Mouse (Mus musculus) gastrocnemius, postnatal 36 days (tissue): ENCODE measurements around the gene Zfand4. TPM values are rescaled to one million over a fixed set of nuclear protein-coding genes. Genes with fewer than 3 reads are reported as not detected.
"Not testable (repeated sequence)": the region's sequence is repeated elsewhere in the genome, so short reads cannot be mapped to it uniquely, and the experiment has no call there.

ENCODE experiments used
- DNase-seq, 2 experiments: peaks; one replicate each; pipeline ENCODE4 v3.0.0; 2022
- intact Hi-C: fragments of 180-260 bp; cut with DNase I; formaldehyde crosslinking; loops from one replicate; pipeline ENCODE4 v1.15.1; 2025
- long read RNA-seq, 2 experiments: library from polyadenylated mRNA; stranded (forward); transcript quantifications; one replicate each; pipeline ENCODE4 v2.0.0; 2021
- total RNA-seq, 2 experiments: library from RNA; stranded (reverse); gene quantifications; 2 replicates each; pipeline ENCODE4 v1.2.3; 2021

Gene Zfand4
- total RNA-seq: under 1 TPM; 0.51 to 0.86 TPM
- long read RNA-seq, experiment 1: 0 reads
- long read RNA-seq, experiment 2: 0 reads

GRCm38 (mm10) chr6:116264018-116264651, at the start of gene Zfand4:
Gene Zfand4, plus strand, starts transcription at chr6:116264222.
- intact Hi-C loops: no loop called here
- DNase-seq: peak; percentile 82 to 86

DNA sequence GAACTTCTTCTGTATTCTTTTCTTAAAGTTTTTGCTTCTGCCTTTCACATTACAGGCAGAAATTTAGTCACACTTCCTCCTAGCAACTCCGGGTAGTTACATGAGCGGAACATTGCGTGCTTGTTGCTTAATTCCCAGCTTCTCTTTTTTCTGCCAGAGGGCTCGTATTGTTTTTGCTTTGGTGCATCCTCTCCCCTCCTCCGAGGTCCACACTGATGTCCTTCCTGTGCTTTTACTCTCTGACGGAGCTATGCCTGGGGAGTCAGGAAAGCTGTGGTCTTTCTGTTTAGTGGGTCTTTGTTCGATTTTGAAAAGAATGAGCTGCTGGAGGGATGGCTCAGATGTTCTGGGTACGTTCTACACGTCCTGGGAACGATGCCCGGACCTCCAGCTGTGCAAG, 36.3 kb upstream of the Zfand4 start:
- intact Hi-C loops: no loop called here
- no peak for DNase-seq

- intact Hi-C loops: no loop called here
- DNase-seq: peak; percentile 42 to 53
Observed at GRCm38 (mm10) chr6:116228785-116229525, 35.1 kb upstream of the Zfand4 start.

- DNase-seq, intact Hi-C loops: not testable (repeated sequence)
Observed at GRCm38 (mm10) chr6:116234821-116235220, 29.2 kb upstream of the Zfand4 start.

DNA sequence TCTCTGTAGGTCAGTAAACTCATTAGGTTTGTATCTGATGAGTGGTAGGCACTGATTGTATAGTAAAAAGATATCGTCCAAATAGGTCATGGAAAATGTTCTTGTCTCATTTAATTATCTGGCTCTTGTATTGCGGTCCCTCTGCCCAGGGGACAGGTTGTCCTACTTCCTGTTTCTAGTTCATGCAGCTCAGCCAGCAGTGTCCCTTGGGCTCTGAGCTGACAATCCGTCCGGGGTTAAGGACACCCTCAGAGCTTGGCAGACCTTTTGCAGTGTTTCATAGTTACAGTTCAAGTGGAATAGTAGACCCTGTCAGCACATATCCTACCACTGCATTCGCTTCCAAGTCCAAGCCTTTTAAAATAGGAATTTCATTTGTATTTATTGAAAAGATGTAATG, 28.7 kb upstream of the Zfand4 start:
- DNase-seq: no peak
- intact Hi-C loops: no loop called here

DNA sequence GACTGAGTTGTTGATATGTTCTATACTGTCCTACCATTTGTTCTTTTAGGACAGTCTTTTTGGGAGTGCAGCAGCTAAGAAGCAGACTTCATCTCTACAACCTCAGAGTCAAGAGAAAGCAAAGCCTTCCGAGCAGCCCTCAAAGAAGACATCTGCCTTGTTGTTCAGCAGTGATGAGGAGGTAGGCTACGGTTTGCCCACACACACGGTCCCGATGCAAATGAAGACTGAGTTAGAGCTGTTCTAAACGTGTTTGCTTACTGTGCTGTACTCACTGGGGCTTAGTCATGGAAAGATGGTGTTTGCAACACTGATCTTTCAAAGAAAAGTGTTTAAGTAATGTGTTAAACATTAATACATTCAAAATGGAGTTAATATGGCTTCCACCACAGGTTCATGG, 25.9 kb upstream of the Zfand4 start:
- no peak for DNase-seq

DNA sequence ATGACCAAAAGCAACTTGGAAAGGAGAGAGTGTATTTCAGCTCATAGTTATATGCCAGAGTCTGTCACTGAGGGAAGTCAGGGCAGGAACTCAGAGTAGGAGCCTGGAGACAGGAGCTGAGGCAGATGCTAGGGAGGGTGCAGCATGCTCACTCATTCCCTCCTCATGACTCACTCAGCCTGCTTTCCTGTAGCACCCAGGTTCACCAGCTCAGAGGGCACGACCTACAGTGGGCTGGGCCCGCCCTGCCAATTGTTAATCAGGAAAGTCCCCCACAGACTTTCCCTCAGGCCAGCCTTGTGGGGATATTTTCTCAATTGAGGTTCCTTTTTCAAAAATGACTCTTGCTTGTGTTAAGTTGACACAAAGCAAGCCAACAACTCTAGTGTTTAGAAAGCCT, 23.7 kb upstream of the Zfand4 start:
- intact Hi-C loops: no loop called here
- DNase-seq: no peak

More for the DNA sequence above, 25.9 kb upstream of the Zfand4 start:
- intact Hi-C loops: no loop called here

- intact Hi-C loops: no loop called here
- DNase-seq: no peak
Observed at GRCm38 (mm10) chr6:116259649-116260048, 4.4 kb upstream of the Zfand4 start.

- intact Hi-C loops: no loop called here
- DNase-seq: no peak
Observed at GRCm38 (mm10) chr6:116260481-116260880, 3.5 kb upstream of the Zfand4 start.

- no peak for DNase-seq
- intact Hi-C loops: no loop called here
Observed at GRCm38 (mm10) chr6:116262824-116263223, 1.2 kb upstream of the Zfand4 start.

DNA sequence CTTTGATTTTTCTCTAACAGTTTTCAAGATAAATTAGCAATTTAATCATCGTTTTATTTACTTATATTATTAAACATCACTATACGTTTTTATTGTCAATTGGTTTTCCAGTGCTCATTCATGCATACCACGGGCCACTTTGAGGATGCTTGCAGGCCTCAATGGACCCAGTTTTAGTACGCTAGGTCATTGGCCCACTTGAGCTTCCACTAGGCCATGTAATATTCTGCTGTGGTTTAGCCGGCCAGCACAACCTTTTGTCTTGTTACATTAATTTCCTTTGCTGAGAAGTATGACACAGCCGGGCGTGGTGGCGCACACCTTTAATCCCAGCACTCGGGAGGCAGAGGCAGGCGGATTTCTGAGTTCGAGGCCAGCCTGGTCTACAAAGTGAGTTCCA, 814 bp downstream of the Zfand4 start:
- no peak for DNase-seq
- intact Hi-C loops: no loop called here

GRCm38 (mm10) chr6:116265603-116266002, 1.6 kb downstream of the Zfand4 start:
- intact Hi-C loops: no loop called here

DNA sequence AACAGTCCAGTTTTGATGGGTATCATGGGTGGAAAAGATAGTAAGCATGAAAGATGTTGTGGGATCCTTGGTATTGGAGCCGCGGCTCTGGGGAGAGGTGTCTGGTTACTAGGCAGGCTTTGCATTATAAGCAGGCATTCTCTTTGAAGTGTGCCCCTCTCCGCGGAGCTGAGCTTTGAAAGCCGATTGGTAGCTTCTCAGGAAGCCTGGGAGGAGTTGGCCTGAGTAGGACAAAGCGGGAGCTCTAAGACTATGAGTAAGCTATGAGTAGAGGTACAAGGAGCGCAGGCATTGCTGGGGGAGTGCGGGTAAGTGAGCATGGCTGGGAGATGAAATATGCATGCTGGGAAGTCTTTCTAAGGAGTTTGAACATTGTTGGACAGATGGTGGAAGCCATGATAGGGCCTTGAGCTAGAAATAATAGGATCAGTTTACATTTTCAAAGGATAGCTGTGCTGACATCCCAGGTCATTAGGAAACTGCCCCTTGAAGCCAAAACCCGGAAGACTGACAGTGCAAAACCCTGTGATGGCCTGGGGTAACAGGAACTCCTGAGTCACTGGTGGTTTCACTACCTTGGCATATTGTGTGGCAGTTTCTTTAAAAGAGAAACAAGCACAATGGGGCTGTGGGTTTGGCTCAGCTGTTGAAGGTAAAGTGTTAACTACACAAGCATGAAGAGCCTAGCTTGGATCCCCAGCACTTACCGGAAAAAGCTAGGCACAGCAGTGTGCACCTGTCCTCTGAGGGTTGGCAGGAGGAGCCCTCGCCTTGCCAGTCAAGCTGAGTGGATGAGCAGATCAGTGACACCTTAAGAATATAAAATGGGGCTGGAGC, 2.5 kb downstream of the Zfand4 start:
- intact Hi-C loops: no loop called here
- no peak for DNase-seq

More at GRCm38 (mm10) chr6:116265603-116266002, 1.6 kb downstream of the Zfand4 start:
- no peak for DNase-seq

- intact Hi-C loops: no loop called here
- DNase-seq: no peak
Observed at GRCm38 (mm10) chr6:116267110-116267423, 3.0 kb downstream of the Zfand4 start.

DNA sequence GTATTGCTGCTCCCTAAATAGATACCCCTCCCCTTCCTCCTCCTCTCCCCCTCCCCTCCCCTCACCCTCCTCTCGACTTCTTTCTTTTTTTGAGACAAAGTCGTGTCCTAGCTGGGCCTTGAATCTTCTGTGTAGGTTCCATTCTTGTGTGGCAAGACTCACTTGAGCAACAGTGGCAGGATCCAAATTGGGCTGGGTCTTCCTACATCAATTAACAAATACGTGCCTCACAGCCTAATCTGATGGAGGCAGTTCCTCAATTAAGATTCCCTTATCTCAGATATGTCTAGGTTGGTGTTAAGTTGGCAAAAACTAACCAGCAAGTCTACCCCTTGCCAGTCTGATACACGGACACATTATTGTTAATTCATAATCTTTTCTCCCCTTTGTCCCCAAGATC, 11.7 kb downstream of the Zfand4 start:
- intact Hi-C loops: no loop called here

GRCm38 (mm10) chr6:116278679-116279317, 14.8 kb downstream of the Zfand4 start:
- intact Hi-C loops: no loop called here
- DNase-seq: no peak

More for the DNA sequence above, 11.7 kb downstream of the Zfand4 start:
- no peak for DNase-seq

- no peak for DNase-seq
- intact Hi-C loops: loop anchor here (5.0 kb wide), 1 partner anchor 141 kb away; no protein-coding TSS in a partner anchor
Observed at GRCm38 (mm10) chr6:116281014-116281413, 17.0 kb downstream of the Zfand4 start.

DNA sequence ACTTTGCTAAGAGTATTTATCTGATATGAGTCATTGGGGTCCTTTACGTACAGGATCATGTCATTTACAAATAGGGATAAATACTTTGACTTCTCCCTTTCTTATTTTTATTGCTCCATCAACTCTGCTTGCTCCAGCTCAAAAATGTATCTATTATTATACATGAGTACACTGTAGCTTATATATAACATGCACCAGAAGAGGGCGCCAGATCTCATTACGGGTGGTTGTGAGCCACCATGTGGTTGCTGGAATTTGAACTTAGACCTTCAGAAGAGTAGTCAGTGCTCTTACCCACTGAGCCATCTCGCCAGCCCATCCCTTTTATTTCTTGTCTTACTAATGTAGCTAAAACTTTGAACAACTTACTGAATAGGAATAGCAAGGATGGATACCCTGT, 18.5 kb downstream of the Zfand4 start:
- intact Hi-C loops: loop anchor here (5.0 kb wide), 1 partner anchor 140 kb away; no protein-coding TSS in a partner anchor

GRCm38 (mm10) chr6:116283280-116283679, 19.3 kb downstream of the Zfand4 start:
- no peak for DNase-seq
- intact Hi-C loops: loop anchor here (5.0 kb wide), 1 partner anchor 139 kb away; no protein-coding TSS in a partner anchor

More for the DNA sequence above, 18.5 kb downstream of the Zfand4 start:
- DNase-seq: no peak

GRCm38 (mm10) chr6:116286321-116286720, 22.3 kb downstream of the Zfand4 start:
- intact Hi-C loops: no loop called here
- no peak for DNase-seq
